Mouse (Mus musculus): ENCODE measurements around the gene Ddx47.

The Ddx47 gene

DNA sequence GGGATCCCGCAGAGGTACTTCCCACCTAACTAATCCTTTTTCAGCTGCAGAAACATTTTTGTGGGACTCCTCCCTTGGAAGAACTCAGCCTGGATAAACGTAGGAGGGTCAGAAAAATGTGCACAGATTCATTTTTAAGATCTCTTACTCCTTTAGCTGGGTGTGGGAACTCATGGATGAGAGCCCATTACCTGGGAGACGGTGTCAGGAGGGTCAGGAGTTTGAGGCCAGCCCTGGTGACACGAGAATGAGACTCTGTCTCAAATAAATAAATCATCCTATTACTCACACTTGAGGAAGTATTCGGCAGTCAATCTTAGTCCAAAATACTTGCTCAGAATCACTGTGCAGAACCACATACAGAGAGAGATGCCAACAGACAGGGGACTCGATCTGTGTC, 58.4 kb downstream of the Ddx47 start:
- DNase-seq (ENCODE audit: low spot score in 2 of 2): no peak

GRCm38 (mm10) chr6:135070347-135070746, 58.9 kb downstream of the Ddx47 start:
- no peak for DNase-seq (ENCODE audit: low spot score in 2 of 2)

All from spleen, postnatal 14 days (tissue).